In genomic region chrX:142189023-142189703, GRCm38 (mm10) we compare ENCODE assay signal across 9 mouse cellular contexts. TPM values are rescaled to one million over a fixed set of nuclear protein-coding genes. Genes with fewer than 3 reads are reported as not detected.
DNase-seq lines count a peak whose midpoint lies in the region; ATAC-seq and TF ChIP-seq lines count a peak whose summit lies in the region.
"Had no signal": no experiment of that assay in that cellular context is flagged by ENCODE, and none has a peak within 500 bp of the region (broad histone marks: within the 10 kb centered on the region; RNA-seq: fewer than 3 reads in every experiment).

No protein-coding gene starts in this region.

- peak; percentile 73 for TF ChIP-seq CTCF in midbrain, postnatal 0 days (IDR thresholded peaks at IDR 0.05)

- H3K4me2 ChIP-seq in liver, embryonic 11.5 days: no peak overlapping the region
- H3K4me2 ChIP-seq in midbrain, postnatal 0 days (ENCODE audit: low read depth, low read length, poor library complexity, severe bottlenecking): no peak overlapping the region

- no peaks in the 10 kb centered on the region for H3K4me1 ChIP-seq in liver, embryonic 11.5 days (replicated peaks; ENCODE audit: control insufficient read depth, insufficient read depth, low read length)
- no peaks in the 10 kb centered on the region for H3K4me1 ChIP-seq in midbrain, postnatal 0 days (ENCODE audit: insufficient read depth, low read length)

- H3K27me3 ChIP-seq in liver, embryonic 11.5 days (replicated peaks; ENCODE audit: control insufficient read depth, insufficient read depth, low read length): no peaks in the 10 kb centered on the region; the same call in 1 of the 2 replicates
- H3K27me3 ChIP-seq in midbrain, postnatal 0 days (ENCODE audit: insufficient read depth, low read length): no peaks in the 10 kb centered on the region; the same call in 1 of the 2 replicates

- 41% methylated on average over 22 of the region's 22 CpGs for WGBS in liver, embryonic 11.5 days
- 31% methylated on average over 22 of the region's 22 CpGs for WGBS in midbrain, postnatal 0 days

- H3K9me3 ChIP-seq in liver, embryonic 11.5 days (ENCODE audit: control insufficient read depth, low read length): no peaks in the 10 kb centered on the region
- H3K9me3 ChIP-seq in midbrain, postnatal 0 days (ENCODE audit: low read length): no peaks in the 10 kb centered on the region

- ATAC-seq in liver, embryonic 11.5 days (replicated peaks; ENCODE audit: low FRiP score): no peak
- peak; percentile 80 for ATAC-seq in midbrain, postnatal 0 days (ENCODE audit: low FRiP score)
- ATAC-seq in activated CD4-positive, CD25-positive, alpha-beta regulatory T cell, adult 4 months: no peak

- DNase-seq in liver: peak; percentile 6
- no peak for DNase-seq in liver, embryonic 11.5 days (ENCODE audit: low spot score)
- peak; percentile 73 to 79 for DNase-seq in cerebellum, postnatal 14 days
- DNase-seq in frontal cortex, postnatal 36 days (ENCODE audit: low spot score in 2 of 2): peak; percentile 21 to 49
- DNase-seq in kidney, adult 11 months: peak; percentile 56
- peak; percentile 49 to 57 for DNase-seq in left cerebral cortex, postnatal 14 days (ENCODE audit: low spot score in 2 of 2)
- peak; percentile 73 for DNase-seq in midbrain, postnatal 0 days (ENCODE audit: low spot score)

- no peaks in the 10 kb centered on the region for H3K36me3 ChIP-seq in liver, embryonic 11.5 days (ENCODE audit: control insufficient read depth, insufficient read depth, low read length)
- H3K36me3 ChIP-seq in midbrain, postnatal 0 days (ENCODE audit: insufficient read depth, low read length): no peaks in the 10 kb centered on the region

- H3K27ac ChIP-seq in liver, embryonic 11.5 days (ENCODE audit: low read depth, low read length): no peak overlapping the region
- H3K27ac ChIP-seq in midbrain, postnatal 0 days (ENCODE audit: low read depth, low read length): no peak overlapping the region

- intact Hi-C loops in left cerebral cortex, postnatal 14 days (cut with DNase I): no loop called here

- H3K9ac ChIP-seq in liver, embryonic 11.5 days (ENCODE audit: low read depth, low read length): no peak overlapping the region
- H3K9ac ChIP-seq in midbrain, postnatal 0 days (replicated peaks; ENCODE audit: low read length, poor library complexity, severe bottlenecking): no peak overlapping the region

- H3K4me3 ChIP-seq in liver, embryonic 11.5 days (ENCODE audit: low read depth, low read length): no peak overlapping the region
- no peak overlapping the region for H3K4me3 ChIP-seq in midbrain, postnatal 0 days (ENCODE audit: low read depth, low read length)

RNA-seq across cellular contexts. Expression of gene Gucy2f, which starts 7.6 kb away (rescaled TPM):
- polyA plus RNA-seq in liver, embryonic 11.5 days (2014; fragmentation: Nextera tagmentation; extraction: Ambion mirVana): not detected in 2 replicates
- under 1 TPM; 0.51 to 0.61 TPM for total RNA-seq in left cerebral cortex, postnatal 14 days (2021)
- total RNA-seq in midbrain, postnatal 0 days (2014; rRNA removed): 0.33 and 0.44 TPM in 2 replicates
- polyA plus RNA-seq in midbrain, postnatal 0 days (2015; fragmentation: Nextera tagmentation; extraction: Ambion mirVana): 0.10 and 0.14 TPM in 2 replicates
- polyA plus RNA-seq in activated CD4-positive, CD25-positive, alpha-beta regulatory T cell, adult 4 months (2017; shearing (Covaris generic)): not detected
- polyA plus RNA-seq: small intestine, adult 2 months had no signal

RNA-seq across cellular contexts. Expression of gene Nxt2, which starts 37.4 kb away (rescaled TPM):
- 9.8 and 11.3 TPM in 2 replicates for polyA plus RNA-seq in liver, embryonic 11.5 days (2014; fragmentation: Nextera tagmentation; extraction: Ambion mirVana)
- total RNA-seq in left cerebral cortex, postnatal 14 days (2021): 10 to 100 TPM; 22.7 to 25.5 TPM
- 18.8 and 22.4 TPM in 2 replicates for total RNA-seq in midbrain, postnatal 0 days (2014; rRNA removed)
- 23.5 and 24.4 TPM in 2 replicates for polyA plus RNA-seq in midbrain, postnatal 0 days (2015; fragmentation: Nextera tagmentation; extraction: Ambion mirVana)
- polyA plus RNA-seq in activated CD4-positive, CD25-positive, alpha-beta regulatory T cell, adult 4 months (2017; shearing (Covaris generic)): 1 to 10 TPM; 7.2 to 8.0 TPM
